Comparison of ENCODE assay signal across 8 mouse cellular contexts in genomic region chr1:59912413-59913157, GRCm38 (mm10). TPM values are rescaled to one million over a fixed set of nuclear protein-coding genes. Genes with fewer than 3 reads are reported as not detected.
DNase-seq lines count a peak whose midpoint lies in the region; ATAC-seq and TF ChIP-seq lines count a peak whose summit lies in the region.

Gene Fam117b (plus strand): TSS chr1:59913006.

- H3K36me3 ChIP-seq in hindbrain, embryonic 10.5 days, result no peaks in the 10 kb centered on the region
- no peaks in the 10 kb centered on the region for H3K36me3 ChIP-seq in lung, postnatal 0 days (ENCODE audit: insufficient read depth, low read length)

- ATAC-seq in frontal cortex, adult (ENCODE audit: low TSS enrichment), result peak; percentile 94
- peak; percentile 95 for ATAC-seq in lung, postnatal 0 days

- peak; percentile 87 for TF ChIP-seq EP300 in lung, postnatal 0 days (IDR thresholded peaks at IDR 0.05)

- H3K27ac ChIP-seq in hindbrain, embryonic 10.5 days, result peak within 1 kb of the TSS; percentile 99
- H3K27ac ChIP-seq in lung, postnatal 0 days (ENCODE audit: low read length), result peak within 1 kb of the TSS; percentile 98

- DNase-seq in MN1 (ENCODE audit: low spot score), result peak; percentile 98
- DNase-seq in cerebellum, adult 9-10 months, result peak; percentile 98
- peak; percentile 98 for DNase-seq in hindbrain, embryonic 10.5 days (ENCODE audit: low spot score)
- peak; percentile 98 for DNase-seq in layer of hippocampus, adult 9-11 months
- DNase-seq in lung, postnatal 0 days (ENCODE audit: low spot score), result peak; percentile 99
- DNase-seq in ovary, postnatal 14 days (ENCODE audit: low spot score), result peak; percentile 95
- DNase-seq in thymus, postnatal 14 days, result peak; percentile 99

- H3K9ac ChIP-seq in lung, postnatal 0 days (replicated peaks; ENCODE audit: low read depth), result peak within 1 kb of the TSS; percentile 95

- H3K27me3 ChIP-seq in hindbrain, embryonic 10.5 days (ENCODE audit: insufficient read depth, poor library complexity, severe bottlenecking), result no peaks in the 10 kb centered on the region
- H3K27me3 ChIP-seq in lung, postnatal 0 days (replicated peaks; ENCODE audit: insufficient read depth, low read length), result no peaks in the 10 kb centered on the region

- peak within 1 kb of the TSS; percentile 99 for H3K4me3 ChIP-seq in hindbrain, embryonic 10.5 days
- peak within 1 kb of the TSS; percentile 99 for H3K4me3 ChIP-seq in lung, postnatal 0 days (ENCODE audit: low read depth, low read length)

- H3K9me3 ChIP-seq in hindbrain, embryonic 10.5 days, result no peaks in the 10 kb centered on the region
- no peaks in the 10 kb centered on the region for H3K9me3 ChIP-seq in lung, postnatal 0 days (ENCODE audit: low read length)

- under 1% methylated on average over 72 of the region's 72 CpGs for WGBS in hindbrain, embryonic 10.5 days
- 1% methylated on average over 44 of the region's 72 CpGs for WGBS in lung, postnatal 0 days

- peak; percentile 48 for TF ChIP-seq CTCF in lung, postnatal 0 days (IDR thresholded peaks at IDR 0.05)

- peaks cover 19% of the 10 kb centered on the region for H3K4me1 ChIP-seq in hindbrain, embryonic 10.5 days (replicated peaks)
- peaks cover 3% of the 10 kb centered on the region; the same call in 1 of the 2 replicates for H3K4me1 ChIP-seq in lung, postnatal 0 days (ENCODE audit: insufficient read depth, low read depth, low read length)

- H3K4me2 ChIP-seq in lung, postnatal 0 days (replicated peaks; ENCODE audit: low read depth, low read length), result peak within 1 kb of the TSS; percentile 79

RNA-seq across cellular contexts. Expression of gene Fam117b, which starts in this region (rescaled TPM):
- 11.0 and 12.6 TPM in 2 replicates for polyA plus RNA-seq in hindbrain, embryonic 10.5 days (2016; fragmentation: Nextera tagmentation; extraction: Ambion mirVana)
- 12.5 and 12.7 TPM in 2 replicates for polyA plus RNA-seq in lung, postnatal 0 days (2015; fragmentation: Nextera tagmentation; extraction: Ambion mirVana)

Comparison
In these comparisons a context has a peak if more than half of its experiments do, and no peak if none do; other contexts are left out.
1. Peak in every context shown above with its lines: DNase-seq, ATAC-seq, H3K4me3 ChIP-seq and H3K27ac ChIP-seq.